Mouse (Mus musculus): ENCODE measurements at regions not wholly inside any gene's neighbourhood (a gene's known extent, or its start where the extent isn't known, plus 50 kb on each side); places are given as distances from the start of the nearest gene placed in this dataset.

DNA sequence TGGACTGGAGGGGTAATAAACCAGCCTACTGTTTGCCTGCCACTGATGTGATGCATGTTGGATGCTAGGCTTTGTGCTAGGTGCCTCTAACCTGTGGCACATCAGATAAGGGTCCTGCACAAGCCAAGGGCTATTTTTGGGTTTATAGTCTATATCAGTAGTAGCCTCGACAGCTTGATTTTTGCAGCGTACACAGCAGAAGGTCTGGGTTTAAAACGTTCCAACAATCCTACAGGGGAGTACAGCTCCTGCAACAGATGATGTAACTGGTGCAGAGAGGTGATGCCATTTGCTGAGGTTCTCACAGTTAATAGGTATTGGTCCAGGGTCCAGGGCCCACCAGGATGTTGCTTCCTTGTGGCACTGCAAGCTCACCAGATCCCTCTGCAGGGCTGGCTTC is 63.9 kb upstream of the Ldlrad3 start:
- Histone ChIP-seq H3K27ac (ENCODE audit: low read length) (no peak overlapping the region), H3K4me1 (ENCODE audit: insufficient read depth, low read depth, low read length) (no peaks in the 10 kb centered on the region), H3K4me2 (replicated peaks; ENCODE audit: low read depth, low read length) (no peak overlapping the region), H3K27me3 (replicated peaks; ENCODE audit: insufficient read depth, low read length) (no peaks in the 10 kb centered on the region), H3K9me3 (ENCODE audit: low read length) (no peaks in the 10 kb centered on the region), H3K4me3 (ENCODE audit: low read depth, low read length) (no peak overlapping the region), H3K9ac (replicated peaks; ENCODE audit: low read depth) (no peak overlapping the region), H3K36me3 (ENCODE audit: insufficient read depth, low read length) (no peaks in the 10 kb centered on the region)
- no peak for TF ChIP-seq CTCF (IDR thresholded peaks at IDR 0.05)
- no peak for TF ChIP-seq EP300 (IDR thresholded peaks at IDR 0.05)
- no peak for ATAC-seq
- DNase-seq (ENCODE audit: low spot score), result no peak
- WGBS, result 83% methylated on average over 3 of the region's 3 CpGs

DNA sequence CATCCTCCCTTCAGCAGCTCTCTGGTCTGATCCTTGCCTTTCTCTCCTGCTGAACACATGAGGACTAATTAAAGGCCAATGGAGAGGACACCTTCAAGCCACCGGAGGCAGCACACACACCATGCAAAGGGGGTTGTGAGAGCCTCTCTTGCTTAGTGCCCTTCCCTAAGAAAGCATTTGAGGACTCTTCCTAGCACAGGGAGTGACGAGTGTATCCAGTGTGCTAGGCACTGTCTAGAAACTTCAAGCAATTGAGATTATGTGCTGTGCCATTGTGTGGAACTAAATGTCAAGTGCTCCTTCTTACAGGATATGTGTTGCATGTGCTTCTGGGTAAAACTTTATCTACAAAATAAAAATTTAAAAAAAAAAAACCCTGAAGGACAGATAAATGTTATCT is 60.3 kb upstream of the Ldlrad3 start:
- TF ChIP-seq EP300 (IDR thresholded peaks at IDR 0.05), result peak; percentile 77; the same call in 1 of the 2 replicates
- peak; percentile 45 for TF ChIP-seq CTCF (IDR thresholded peaks at IDR 0.05)
- Histone ChIP-seq H3K27ac (ENCODE audit: low read length) (no peak overlapping the region), H3K36me3 (ENCODE audit: insufficient read depth, low read length) (no peaks in the 10 kb centered on the region), H3K4me1 (ENCODE audit: insufficient read depth, low read depth, low read length) (no peaks in the 10 kb centered on the region), H3K9ac (replicated peaks; ENCODE audit: low read depth) (no peak overlapping the region), H3K4me2 (replicated peaks; ENCODE audit: low read depth, low read length) (no peak overlapping the region), H3K9me3 (ENCODE audit: low read length) (no peaks in the 10 kb centered on the region), H3K27me3 (replicated peaks; ENCODE audit: insufficient read depth, low read length) (no peaks in the 10 kb centered on the region), H3K4me3 (ENCODE audit: low read depth, low read length) (no peak overlapping the region)
- 34% methylated on average over 2 of the region's 2 CpGs for WGBS
- DNase-seq (ENCODE audit: low spot score) (peak; percentile 62), ATAC-seq (peak; percentile 83)

DNA sequence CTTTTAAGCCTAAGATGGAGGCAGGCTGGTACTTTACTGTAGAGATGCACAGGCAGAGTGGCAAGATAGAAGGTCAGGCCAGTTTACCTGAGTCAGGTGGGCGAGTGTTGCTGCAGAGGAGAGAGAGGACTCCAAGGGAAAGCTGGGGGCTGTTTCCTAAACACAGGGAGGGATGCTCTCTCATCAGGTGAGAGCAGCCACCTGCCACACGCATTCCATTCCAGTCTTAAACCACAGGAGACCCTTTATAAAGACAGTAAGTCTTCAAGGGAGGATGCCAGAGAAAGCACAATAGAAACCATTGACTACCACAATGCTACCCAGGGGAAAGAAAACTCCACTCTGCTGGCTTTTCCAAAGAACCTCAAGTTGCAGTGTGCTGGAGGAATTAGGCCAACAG is 58.3 kb upstream of the Ldlrad3 start:
- DNase-seq (ENCODE audit: low spot score), result no peak
- H3K36me3 ChIP-seq (ENCODE audit: insufficient read depth, low read length), result no peaks in the 10 kb centered on the region
- H3K9ac ChIP-seq (replicated peaks; ENCODE audit: low read depth), result no peak overlapping the region
- TF ChIP-seq CTCF (IDR thresholded peaks at IDR 0.05) (no peak), EP300 (IDR thresholded peaks at IDR 0.05) (no peak)
- H3K4me1 ChIP-seq (ENCODE audit: insufficient read depth, low read depth, low read length), result no peaks in the 10 kb centered on the region
- H3K9me3 ChIP-seq (ENCODE audit: low read length), result no peaks in the 10 kb centered on the region
- 34% methylated on average over 2 of the region's 2 CpGs for WGBS
- no peak overlapping the region for H3K4me2 ChIP-seq (replicated peaks; ENCODE audit: low read depth, low read length)
- no peak overlapping the region for H3K4me3 ChIP-seq (ENCODE audit: low read depth, low read length)
- no peak overlapping the region for H3K27ac ChIP-seq (ENCODE audit: low read length)
- H3K27me3 ChIP-seq (replicated peaks; ENCODE audit: insufficient read depth, low read length), result no peaks in the 10 kb centered on the region
- ATAC-seq, result no peak

DNA sequence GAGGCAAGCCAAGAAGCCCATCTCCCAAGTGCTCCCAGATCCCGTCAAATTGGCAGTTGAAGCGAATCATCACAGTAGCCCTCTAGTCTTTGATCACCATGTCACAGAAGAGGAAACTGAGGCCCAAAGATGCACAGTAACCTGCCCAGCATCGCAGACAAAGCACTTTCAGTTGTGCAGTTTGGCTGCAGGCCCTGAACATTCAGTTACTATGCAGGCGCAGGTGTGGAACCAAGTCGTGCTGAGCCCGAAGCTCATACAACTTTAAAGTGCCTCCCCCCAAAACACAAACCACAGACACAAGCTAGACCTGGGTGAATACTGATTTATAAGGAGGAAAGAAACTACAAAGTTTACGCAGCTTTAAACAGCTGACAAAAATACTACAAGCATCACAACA is 55.4 kb upstream of the Ldlrad3 start:
- no peak overlapping the region for H3K4me2 ChIP-seq (replicated peaks; ENCODE audit: low read depth, low read length)
- H3K4me3 ChIP-seq (ENCODE audit: low read depth, low read length), result no peak overlapping the region
- H3K9ac ChIP-seq (replicated peaks; ENCODE audit: low read depth), result no peak overlapping the region
- DNase-seq (ENCODE audit: low spot score) (no peak), ATAC-seq (no peak)
- TF ChIP-seq EP300 (IDR thresholded peaks at IDR 0.05), result no peak
- TF ChIP-seq CTCF (IDR thresholded peaks at IDR 0.05), result no peak
- H3K36me3 ChIP-seq (ENCODE audit: insufficient read depth, low read length), result no peaks in the 10 kb centered on the region
- H3K27me3 ChIP-seq (replicated peaks; ENCODE audit: insufficient read depth, low read length), result no peaks in the 10 kb centered on the region
- H3K9me3 ChIP-seq (ENCODE audit: low read length), result no peaks in the 10 kb centered on the region
- 86% methylated on average over 7 of the region's 7 CpGs for WGBS
- no peaks in the 10 kb centered on the region for H3K4me1 ChIP-seq (ENCODE audit: insufficient read depth, low read depth, low read length)
- H3K27ac ChIP-seq (ENCODE audit: low read length), result no peak overlapping the region

DNA sequence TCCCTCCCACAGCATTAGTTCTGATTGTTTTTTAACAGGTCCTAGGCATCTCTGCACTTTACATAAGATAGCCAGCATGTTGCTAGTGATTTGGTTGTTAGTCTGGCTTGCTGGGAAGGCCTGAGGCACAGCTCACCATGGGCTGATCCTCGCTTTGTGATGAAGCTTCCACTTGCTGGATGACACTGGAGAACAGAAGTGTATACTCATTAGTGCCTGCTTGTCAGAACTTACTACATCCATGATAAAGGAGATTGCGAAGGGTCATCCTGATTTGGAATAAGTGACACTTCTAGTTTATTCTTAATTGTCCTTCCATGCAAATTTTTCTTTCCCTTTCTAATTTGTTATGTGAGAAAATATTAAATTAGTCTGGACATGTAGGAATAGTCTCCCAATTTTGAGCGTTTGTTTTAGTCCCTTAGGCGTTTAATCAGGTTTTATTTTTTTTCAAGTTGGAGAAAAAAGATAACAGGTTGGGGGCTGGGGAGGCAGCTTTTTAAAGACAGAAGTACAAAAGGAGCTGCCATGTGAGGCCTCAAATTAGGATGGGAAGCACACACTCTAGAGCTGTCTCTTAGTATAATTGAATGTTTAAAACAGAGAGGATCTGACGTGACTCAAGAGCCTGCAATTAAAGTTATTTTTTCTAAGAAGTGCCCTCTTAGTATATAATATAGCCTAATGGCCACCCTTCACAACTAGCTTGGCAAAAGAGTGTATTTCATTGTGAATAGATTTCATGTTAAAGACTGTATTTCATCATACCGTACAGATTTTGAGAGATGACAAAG is 53.7 kb upstream of the Ldlrad3 start:
- no peaks in the 10 kb centered on the region for H3K9me3 ChIP-seq (ENCODE audit: low read length)
- H3K36me3 ChIP-seq (ENCODE audit: insufficient read depth, low read length), result no peaks in the 10 kb centered on the region
- TF ChIP-seq CTCF (IDR thresholded peaks at IDR 0.05), result no peak
- no peak for TF ChIP-seq EP300 (IDR thresholded peaks at IDR 0.05)
- no peak overlapping the region for H3K4me3 ChIP-seq (ENCODE audit: low read depth, low read length)
- no peak overlapping the region for H3K9ac ChIP-seq (replicated peaks; ENCODE audit: low read depth)
- 77% methylated on average over 6 of the region's 6 CpGs for WGBS
- ATAC-seq (no peak), DNase-seq (ENCODE audit: low spot score) (no peak)
- no peaks in the 10 kb centered on the region for H3K4me1 ChIP-seq (ENCODE audit: insufficient read depth, low read depth, low read length)
- H3K27ac ChIP-seq (ENCODE audit: low read length), result no peak overlapping the region
- no peaks in the 10 kb centered on the region for H3K27me3 ChIP-seq (replicated peaks; ENCODE audit: insufficient read depth, low read length)
- no peak overlapping the region for H3K4me2 ChIP-seq (replicated peaks; ENCODE audit: low read depth, low read length)

Measured in lung, postnatal 0 days (tissue).